Mouse (Mus musculus) adrenal gland, adult 18-20 months (tissue): ENCODE results near the gene Pde6h. TPM values are rescaled to one million over a fixed set of nuclear protein-coding genes. Genes with fewer than 3 reads are reported as not detected.
A peak's percentile ranks its signal among the peaks of the same experiment; 100 is the strongest.
"Not testable (repeated sequence)": the region's sequence is repeated elsewhere in the genome, so short reads cannot be mapped to it uniquely, and the experiment has no call there.

Experiments
- DNase-seq, 2 experiments: peaks; one replicate each; pipeline ENCODE4 v3.0.0; 2021 to 2022; ENCODE audit warnings: low spot score in 2 of 2
- long read RNA-seq, 2 experiments: library from polyadenylated mRNA; stranded (forward); transcript quantifications; one replicate each; pipeline ENCODE4 v2.0.0; 2021
- total RNA-seq, 2 experiments: library from RNA; stranded (reverse); gene quantifications; 1 replicate in 1 of 2; 2 replicates in 1 of 2; pipeline ENCODE4 v1.2.3; 2021

The Pde6h gene
- not detected for total RNA-seq
- long read RNA-seq, experiment 1 = 0 reads
- long read RNA-seq, experiment 2 = 0 reads

GRCm38 (mm10) chr6:136923532-136923931 lies at the start of gene Pde6h:
Pde6h (plus strand) TSS chr6:136923832.
- no peak for DNase-seq

- no peak for DNase-seq
Observed at GRCm38 (mm10) chr6:136874599-136874998, 49.0 kb upstream of the Pde6h start.

DNA sequence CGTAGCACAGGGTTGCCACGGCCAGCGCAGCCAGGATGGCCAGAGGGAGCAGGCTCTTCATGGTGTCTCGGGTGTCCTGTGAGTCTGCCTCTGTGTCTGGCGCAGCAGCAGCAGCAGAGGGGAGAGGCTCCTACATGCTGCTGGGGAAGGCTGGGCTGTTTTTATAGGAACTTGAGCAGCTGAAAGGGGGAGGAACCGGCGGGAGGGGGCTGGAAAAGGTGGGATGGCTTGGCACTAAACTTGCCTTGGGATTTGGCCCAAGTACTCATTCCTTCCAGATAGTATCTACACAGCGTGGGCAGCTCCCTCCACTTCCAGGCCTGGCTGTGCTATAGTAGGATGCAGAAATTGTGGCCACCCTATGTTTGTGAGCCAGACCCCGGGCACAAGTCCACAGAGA lies 48.0 kb upstream of the Pde6h start, which contains the start of gene Mgp:
Gene Mgp, minus strand, starts transcription at position 154 of the 400 bp plus-strand sequence.
- DNase-seq = no peak

DNA sequence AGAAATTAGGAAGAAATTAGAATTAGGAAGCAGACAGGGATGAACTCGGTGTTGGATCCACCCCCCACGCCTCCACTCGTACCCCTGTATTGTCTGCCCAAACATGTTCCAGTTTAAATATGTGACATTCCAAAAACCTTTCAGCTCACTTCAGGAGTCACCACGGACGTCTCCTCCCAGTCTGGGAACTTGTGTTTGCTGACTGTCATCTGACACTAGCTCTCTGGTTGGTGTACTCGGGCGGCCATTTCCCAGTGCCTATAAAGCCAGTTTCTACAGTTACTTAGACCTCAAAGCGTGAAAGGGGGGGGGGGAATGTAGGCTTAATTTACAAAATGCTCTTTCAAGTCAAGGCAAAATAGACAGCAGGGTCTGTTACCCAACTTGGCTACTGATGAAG lies 42.0 kb upstream of the Pde6h start:
- DNase-seq = no peak

- no peak for DNase-seq
Observed at GRCm38 (mm10) chr6:136883431-136883915, 40.2 kb upstream of the Pde6h start.

GRCm38 (mm10) chr6:136883961-136884360 lies 39.7 kb upstream of the Pde6h start:
- no peak for DNase-seq

DNA sequence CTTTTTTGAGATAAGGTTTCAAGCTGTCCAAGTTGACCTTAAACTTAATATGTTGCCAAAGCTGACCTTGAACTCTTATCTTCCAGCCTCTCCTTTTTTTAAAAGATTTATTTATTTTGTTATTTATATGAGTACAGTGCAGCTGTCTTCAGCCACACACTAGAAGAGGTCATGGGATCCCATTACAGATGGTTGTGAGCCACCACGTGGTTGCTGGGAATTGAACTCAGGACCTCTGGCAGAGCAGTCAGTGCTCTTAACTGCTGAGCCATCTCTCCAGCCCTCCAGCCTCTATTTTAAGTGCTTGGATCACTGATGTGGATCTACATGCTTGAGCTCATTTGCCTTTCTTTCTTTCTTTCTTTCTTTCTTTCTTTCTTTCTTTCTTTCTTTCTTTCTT lies 38.9 kb upstream of the Pde6h start:
- DNase-seq = not testable (repeated sequence)

GRCm38 (mm10) chr6:136887854-136888253 lies 35.8 kb upstream of the Pde6h start:
- peak in 1 of 2 experiments; percentile 19 for DNase-seq

DNA sequence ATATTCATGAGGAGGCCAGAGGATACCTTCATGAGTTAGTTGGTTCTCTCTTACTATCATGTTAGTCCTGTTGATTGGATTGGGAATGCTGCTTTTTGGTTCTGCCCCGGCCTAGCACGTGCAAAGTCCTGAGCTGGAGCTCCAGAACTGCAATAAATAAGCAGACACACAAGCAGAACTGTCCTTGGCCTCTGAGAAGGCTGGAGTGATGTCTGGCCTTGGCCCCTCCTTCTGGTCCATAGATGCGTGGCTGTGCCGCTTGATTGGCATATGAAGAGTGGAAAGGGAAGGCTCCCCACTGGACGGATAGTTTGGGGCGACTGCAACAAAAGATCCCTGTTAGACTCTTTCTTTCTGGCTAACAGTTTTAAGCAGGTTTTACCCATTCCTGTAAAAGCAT lies 34.6 kb upstream of the Pde6h start:
- no peak for DNase-seq

DNA sequence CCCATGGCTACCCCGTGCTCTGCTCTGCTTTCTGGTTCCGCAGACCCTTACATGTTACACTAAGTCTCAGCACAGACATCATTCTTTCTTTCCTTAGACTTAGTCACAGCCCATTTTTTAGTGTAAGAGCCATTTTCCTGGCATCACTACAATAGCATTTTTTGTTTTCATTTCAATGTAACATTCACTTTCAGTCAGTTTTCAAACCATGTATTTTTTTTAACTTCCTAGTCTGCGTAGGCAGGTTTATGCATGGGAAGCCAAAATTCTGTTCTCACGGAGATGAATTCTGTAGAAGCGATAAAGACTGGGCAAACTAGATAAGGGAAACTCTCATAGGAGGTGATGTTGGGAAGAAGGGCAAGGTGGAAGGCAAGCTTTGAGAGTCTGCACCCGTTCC lies 34.1 kb upstream of the Pde6h start:
- no peak for DNase-seq

GRCm38 (mm10) chr6:136892002-136892401 lies 31.6 kb upstream of the Pde6h start:
- no peak for DNase-seq

GRCm38 (mm10) chr6:136894532-136895339 lies 28.9 kb upstream of the Pde6h start:
- no peak for DNase-seq

DNA sequence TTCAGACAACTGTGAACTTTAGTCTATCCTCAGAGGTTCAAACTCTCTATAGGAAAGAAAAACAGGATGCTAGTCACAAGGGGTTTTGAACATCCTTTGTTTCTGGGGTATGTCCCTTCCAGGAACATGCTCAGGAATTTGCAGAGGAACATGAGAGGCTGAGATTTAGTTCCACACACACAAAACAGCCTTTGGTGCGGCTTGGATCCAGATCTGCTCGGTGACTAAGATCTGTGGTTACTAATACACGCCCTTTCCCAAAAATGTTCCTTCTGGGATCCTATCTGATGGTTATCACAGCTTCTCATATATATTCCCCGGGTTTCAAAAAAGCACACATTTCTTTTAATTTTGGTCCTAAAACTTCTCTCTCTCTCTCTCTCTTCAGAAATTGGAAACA lies 25.8 kb upstream of the Pde6h start:
- no peak for DNase-seq

GRCm38 (mm10) chr6:136898222-136898621 lies 25.4 kb upstream of the Pde6h start:
- no peak for DNase-seq

- no peak for DNase-seq
Observed at GRCm38 (mm10) chr6:136898954-136899353, 24.7 kb upstream of the Pde6h start.

DNA sequence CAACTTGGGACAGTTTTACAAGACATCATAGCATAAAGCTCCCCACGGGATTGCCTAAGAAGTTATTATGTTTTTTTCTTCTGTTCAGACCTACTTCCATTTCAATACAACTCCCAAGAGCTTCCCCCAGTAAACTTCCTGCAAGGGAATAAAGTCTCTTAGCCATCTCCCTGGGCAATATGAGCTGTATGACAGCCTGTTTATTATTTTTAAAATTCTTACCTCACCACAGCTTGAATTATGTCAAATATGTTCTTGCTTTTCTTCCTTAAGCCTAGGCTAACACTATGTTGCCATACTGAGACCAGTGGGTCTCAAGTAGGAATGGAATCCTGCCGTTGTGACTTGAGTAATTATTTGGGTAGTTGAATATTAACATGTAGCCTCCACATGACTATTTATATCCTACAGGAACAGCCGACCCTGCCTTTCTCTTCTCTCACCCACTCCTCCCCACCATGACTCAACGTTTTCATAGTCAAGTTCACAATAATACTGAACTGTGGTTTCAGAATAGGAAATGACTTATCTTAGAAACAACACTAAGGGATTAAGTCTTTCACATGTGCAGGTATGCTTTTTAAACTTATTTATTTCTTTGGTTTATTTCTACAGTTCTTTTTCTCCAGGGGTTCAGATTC lies 23.1 kb upstream of the Pde6h start:
- DNase-seq = no peak

DNA sequence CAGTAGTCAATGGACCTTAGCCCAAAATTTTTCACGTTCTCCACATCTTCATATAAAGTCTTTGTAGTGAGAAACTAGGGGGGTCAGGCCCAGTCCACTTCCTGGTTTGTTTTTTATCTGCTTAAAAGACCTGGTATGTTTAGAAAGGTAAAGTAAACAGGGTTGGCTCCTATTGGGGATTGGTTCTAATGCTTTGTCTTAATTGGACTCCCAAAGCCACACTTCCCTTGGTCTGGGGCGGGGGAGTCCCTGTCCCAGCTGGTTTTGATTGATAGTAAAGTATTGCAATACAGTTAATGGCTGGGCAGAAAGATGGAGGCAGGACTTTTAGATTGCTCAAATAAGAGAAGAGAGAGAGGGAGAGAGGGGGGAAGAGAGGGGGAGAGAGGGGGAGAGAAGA lies 22.6 kb upstream of the Pde6h start:
- no peak for DNase-seq

DNA sequence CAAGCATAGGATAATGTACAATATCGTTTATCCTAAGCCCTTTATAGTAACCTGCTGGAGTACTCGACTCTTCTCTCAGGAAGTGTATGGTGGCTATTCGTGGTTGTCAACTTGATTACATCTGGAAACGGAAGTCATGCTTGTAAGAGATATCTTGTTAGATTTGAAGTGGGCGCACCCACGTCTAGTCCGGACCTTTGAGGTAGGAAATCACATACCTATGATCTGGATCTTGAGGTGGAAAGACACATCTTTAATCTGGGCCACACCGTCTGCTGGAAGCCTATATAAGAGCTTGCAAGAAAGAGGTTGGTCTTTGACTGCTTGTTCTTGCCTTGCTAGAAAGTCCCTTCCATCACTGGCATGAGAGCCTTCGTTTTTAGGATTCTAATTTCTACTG lies 21.1 kb upstream of the Pde6h start:
- no peak for DNase-seq

DNA sequence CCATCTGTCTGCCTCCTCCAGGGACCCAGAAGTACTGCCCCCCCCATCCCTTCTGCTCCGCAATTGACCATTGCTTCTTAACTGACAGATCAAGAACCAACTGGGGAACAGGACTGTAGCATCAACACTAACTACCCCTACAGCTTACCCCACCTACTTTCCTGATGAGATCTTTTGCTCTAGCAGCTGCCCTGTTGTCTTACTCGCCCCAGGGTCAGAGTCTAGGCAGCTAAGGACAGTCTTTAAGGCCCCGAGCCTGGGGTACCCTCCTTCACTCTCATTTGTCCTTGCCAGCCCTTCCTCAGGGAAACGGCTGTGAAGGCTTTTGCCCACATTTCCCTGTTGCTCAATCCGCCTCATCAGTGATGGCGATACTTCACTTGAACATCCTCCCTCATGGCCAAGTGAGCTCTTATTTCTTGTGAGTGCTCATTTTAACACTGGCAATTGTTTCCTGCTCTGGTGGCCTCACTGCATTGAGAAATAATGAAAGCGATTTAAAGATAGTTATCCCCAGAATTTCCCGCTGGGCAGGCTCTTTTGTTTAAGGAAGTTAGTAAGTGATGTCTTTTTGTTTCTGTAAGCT lies 19.7 kb upstream of the Pde6h start:
- no peak for DNase-seq

DNA sequence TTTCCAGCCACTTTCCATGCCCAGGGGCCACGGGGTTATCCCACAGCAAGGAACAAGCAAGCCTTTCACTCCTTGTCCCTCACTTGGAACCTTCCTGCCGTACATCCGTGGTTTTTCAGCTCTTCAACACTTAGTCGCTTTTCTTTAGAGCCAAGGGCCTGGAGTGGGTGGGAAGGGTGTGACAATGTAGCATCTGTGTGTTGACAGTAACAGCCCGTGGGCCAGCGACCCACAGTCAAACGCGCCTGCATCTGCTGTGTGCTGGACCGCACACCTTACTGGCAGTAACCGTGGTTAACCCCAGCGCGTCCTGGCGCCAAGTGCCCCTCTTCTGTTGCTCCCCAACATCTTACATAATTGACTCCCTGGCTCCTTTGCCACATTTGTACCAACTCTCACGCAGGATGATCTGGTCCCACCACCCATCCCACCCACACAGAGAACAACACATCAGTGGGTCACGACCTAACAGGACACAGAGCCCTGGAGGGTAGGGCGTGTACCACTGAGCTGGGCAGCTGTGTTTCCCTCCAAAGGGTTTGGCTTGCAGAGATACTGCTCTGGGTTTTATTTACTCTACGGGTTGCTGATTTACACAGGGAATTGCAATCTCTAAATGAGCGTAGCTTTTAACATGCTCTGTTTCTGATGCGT lies 17.2 kb upstream of the Pde6h start:
- no peak for DNase-seq

GRCm38 (mm10) chr6:136906937-136907293 lies 16.7 kb upstream of the Pde6h start:
- DNase-seq = no peak
